Mouse (Mus musculus) CD4-positive, CD25-positive, alpha-beta regulatory T cell, adult 2 months (primary cell): ENCODE measurements around the gene Gm49318.

Experiments
- DNase-seq: peaks from one replicate; pipeline ENCODE4 v3.0.0-alpha.2; 2012; ENCODE audit warnings: low read depth, low spot score

Gm49318 gene

GRCm38 (mm10) chr9:22069881-22070553, 1.0 kb downstream of the Gm49318 start:
- DNase-seq, result no peak

- DNase-seq, result no peak
Observed at GRCm38 (mm10) chr9:22067195-22067594, 3.9 kb downstream of the Gm49318 start.

- peak; percentile 72 for DNase-seq
Observed at GRCm38 (mm10) chr9:22066433-22066832, 4.6 kb downstream of the Gm49318 start.

- no peak for DNase-seq
Observed at GRCm38 (mm10) chr9:22065642-22066041, 5.4 kb downstream of the Gm49318 start.

GRCm38 (mm10) chr9:22064341-22064740, 6.7 kb downstream of the Gm49318 start:
- no peak for DNase-seq

GRCm38 (mm10) chr9:22061339-22061738, 9.7 kb downstream of the Gm49318 start:
- DNase-seq, result no peak

GRCm38 (mm10) chr9:22058011-22058424, 13.0 kb downstream of the Gm49318 start:
- DNase-seq, result no peak

GRCm38 (mm10) chr9:22057031-22057517, 14.0 kb downstream of the Gm49318 start:
- DNase-seq, result no peak

GRCm38 (mm10) chr9:22056303-22056910, 14.7 kb downstream of the Gm49318 start:
- no peak for DNase-seq

- DNase-seq, result no peak
Observed at GRCm38 (mm10) chr9:22055713-22056112, 15.3 kb downstream of the Gm49318 start.

GRCm38 (mm10) chr9:22054411-22055076, 16.5 kb downstream of the Gm49318 start:
- DNase-seq, result peak; percentile 85

- no peak for DNase-seq
Observed at GRCm38 (mm10) chr9:22053657-22054056, 17.4 kb downstream of the Gm49318 start.

GRCm38 (mm10) chr9:22051958-22052254, 19.2 kb downstream of the Gm49318 start, which contains the start of gene Elavl3:
Gene Elavl3 (minus strand): TSS chr9:22052023.
- peak; percentile 53 for DNase-seq

GRCm38 (mm10) chr9:22051161-22051957, 19.7 kb downstream of the Gm49318 start:
- DNase-seq, result peak; percentile 38

GRCm38 (mm10) chr9:22050351-22050889, 20.6 kb downstream of the Gm49318 start:
- peak; percentile 60 for DNase-seq

- DNase-seq, result no peak
Observed at GRCm38 (mm10) chr9:22049721-22050270, 21.3 kb downstream of the Gm49318 start.

GRCm38 (mm10) chr9:22049315-22049714, 21.7 kb downstream of the Gm49318 start:
- no peak for DNase-seq

- DNase-seq, result no peak
Observed at GRCm38 (mm10) chr9:22047329-22047728, 23.7 kb downstream of the Gm49318 start.

GRCm38 (mm10) chr9:22041832-22042231, 29.2 kb downstream of the Gm49318 start:
- no peak for DNase-seq

GRCm38 (mm10) chr9:22037826-22038225, 33.2 kb downstream of the Gm49318 start:
- DNase-seq, result no peak

GRCm38 (mm10) chr9:22035300-22036044, 35.6 kb downstream of the Gm49318 start:
- DNase-seq, result no peak
